Mouse (Mus musculus): ENCODE data around the gene Gm11084.
A peak's percentile ranks its signal among the peaks of the same experiment; 100 is the strongest.
"Not testable (repeated sequence)": the region's sequence is repeated elsewhere in the genome, so short reads cannot be mapped to it uniquely, and the experiment has no call there.

The Gm11084 gene

GRCm38 (mm10) chr2:72986616-72987015 lies at the start of gene Gm11084:
Gene Gm11084, minus strand, starts transcription at chr2:72986716.
- DNase-seq (ENCODE audit: low spot score): no peak

GRCm38 (mm10) chr2:73031061-73032055 lies 44.8 kb upstream of the Gm11084 start:
- DNase-seq (ENCODE audit: low spot score): no peak

DNA sequence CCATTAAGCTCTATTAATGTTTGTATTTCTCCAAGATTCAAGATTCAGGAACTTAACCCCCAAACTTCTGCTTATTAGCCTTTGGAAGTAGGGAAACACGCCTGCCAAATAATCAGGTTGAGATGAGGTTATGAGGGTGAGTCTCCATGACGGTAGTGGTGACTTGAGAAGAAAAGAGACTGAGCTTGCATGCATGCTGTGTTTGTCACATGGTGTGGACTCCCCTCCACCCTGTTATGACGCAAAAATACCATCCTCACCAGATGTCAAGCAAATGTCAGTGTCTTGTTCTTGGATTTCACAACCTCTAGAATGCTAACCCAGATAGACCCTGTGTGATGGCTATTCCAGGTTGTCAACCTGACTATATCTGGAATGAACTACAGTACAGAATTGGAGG lies 43.3 kb upstream of the Gm11084 start:
- DNase-seq (ENCODE audit: low spot score): no peak

- no peak for DNase-seq (ENCODE audit: low spot score)
Observed at GRCm38 (mm10) chr2:73028019-73028418, 41.5 kb upstream of the Gm11084 start.

DNA sequence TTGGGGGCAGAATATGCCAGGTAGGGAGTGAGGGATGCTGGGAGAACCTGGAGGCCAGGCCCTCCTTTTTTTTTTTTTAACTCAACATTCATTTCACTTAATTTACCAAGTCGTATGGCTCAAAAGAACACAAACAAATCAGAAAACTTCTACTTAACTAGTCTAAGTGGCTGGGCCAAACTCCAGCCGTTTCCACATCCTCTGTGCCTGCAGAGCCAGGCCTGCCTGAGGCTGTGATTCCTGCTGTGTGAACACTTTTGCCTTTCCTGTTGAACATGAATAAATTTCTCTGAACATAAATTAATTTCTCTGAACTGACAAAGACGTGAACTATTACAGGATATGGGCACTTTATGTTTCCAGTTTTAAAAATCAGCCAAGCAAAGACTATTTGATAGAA lies 40.6 kb upstream of the Gm11084 start:
- DNase-seq (ENCODE audit: low spot score): no peak

GRCm38 (mm10) chr2:73023803-73024202 lies 37.3 kb upstream of the Gm11084 start:
- no peak for DNase-seq (ENCODE audit: low spot score)

GRCm38 (mm10) chr2:73021046-73021445 lies 34.5 kb upstream of the Gm11084 start:
- DNase-seq (ENCODE audit: low spot score): no peak

- no peak for DNase-seq (ENCODE audit: low spot score)
Observed at GRCm38 (mm10) chr2:73019371-73020146, 33.0 kb upstream of the Gm11084 start.

DNA sequence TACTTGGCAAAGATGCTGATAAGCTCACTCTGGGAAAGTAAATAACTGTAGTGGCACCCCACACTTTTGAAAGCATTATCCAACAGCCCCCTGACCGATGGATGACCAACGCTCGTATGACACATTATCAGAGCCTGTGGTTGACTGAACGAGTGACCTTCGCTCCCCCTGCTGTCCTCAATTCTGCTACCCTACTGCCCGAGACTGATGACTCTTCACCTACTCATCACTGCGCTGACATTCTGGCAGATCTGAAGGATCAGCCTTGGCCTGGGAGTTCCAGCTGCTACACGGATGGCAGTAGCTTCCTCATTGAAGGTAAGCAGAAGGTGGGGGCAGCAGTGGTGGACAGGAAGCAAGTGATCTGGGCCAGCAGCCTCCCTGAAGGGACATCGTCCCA lies 27.5 kb upstream of the Gm11084 start:
- DNase-seq (ENCODE audit: low spot score): not testable (repeated sequence)

GRCm38 (mm10) chr2:73012636-73013035 lies 26.1 kb upstream of the Gm11084 start:
- no peak for DNase-seq (ENCODE audit: low spot score)

- no peak for DNase-seq (ENCODE audit: low spot score)
Observed at GRCm38 (mm10) chr2:73007472-73007871, 21.0 kb upstream of the Gm11084 start.

DNA sequence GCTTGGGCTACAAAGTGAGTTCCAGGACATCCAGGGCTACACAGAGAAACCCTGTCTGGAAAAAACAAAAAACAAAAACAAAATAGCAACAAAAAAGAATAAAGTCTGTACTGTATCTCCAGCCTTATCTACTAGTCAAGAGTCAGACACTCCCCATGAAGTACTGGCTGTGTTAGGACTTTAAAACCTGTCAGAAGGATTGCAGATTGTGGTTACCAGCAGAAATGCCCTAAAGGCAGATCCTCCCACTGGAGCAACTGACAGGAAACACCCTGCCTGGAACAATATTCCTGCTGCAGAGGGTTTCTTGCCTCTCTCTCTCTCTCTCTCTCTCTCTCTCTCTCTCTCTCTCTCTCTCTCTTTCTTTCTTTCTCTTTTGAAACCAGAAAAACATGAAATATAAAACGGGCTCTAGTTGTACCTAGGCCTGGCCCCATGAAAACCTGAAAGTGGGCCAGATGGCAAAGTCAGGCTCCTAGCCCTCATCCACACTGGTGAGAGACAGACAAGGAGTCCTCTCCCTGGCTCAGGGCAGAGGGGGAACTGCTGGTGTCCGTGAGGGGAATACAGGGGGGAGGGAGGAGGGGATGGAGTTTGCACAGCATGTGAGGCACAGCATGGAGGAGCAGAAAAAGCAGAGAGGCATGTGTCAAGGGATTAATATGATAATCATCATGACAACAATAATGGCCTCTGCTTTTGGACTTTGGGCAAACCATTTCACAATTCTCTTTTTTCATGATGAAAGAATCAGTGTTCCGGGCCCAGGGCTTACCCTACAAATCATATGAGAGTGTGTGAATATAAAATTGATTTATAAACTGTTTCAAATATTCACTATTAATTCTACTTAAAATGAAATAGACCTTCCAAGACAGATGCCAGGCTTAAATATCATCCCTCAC lies 19.3 kb upstream of the Gm11084 start:
- no peak for DNase-seq (ENCODE audit: low spot score)

DNA sequence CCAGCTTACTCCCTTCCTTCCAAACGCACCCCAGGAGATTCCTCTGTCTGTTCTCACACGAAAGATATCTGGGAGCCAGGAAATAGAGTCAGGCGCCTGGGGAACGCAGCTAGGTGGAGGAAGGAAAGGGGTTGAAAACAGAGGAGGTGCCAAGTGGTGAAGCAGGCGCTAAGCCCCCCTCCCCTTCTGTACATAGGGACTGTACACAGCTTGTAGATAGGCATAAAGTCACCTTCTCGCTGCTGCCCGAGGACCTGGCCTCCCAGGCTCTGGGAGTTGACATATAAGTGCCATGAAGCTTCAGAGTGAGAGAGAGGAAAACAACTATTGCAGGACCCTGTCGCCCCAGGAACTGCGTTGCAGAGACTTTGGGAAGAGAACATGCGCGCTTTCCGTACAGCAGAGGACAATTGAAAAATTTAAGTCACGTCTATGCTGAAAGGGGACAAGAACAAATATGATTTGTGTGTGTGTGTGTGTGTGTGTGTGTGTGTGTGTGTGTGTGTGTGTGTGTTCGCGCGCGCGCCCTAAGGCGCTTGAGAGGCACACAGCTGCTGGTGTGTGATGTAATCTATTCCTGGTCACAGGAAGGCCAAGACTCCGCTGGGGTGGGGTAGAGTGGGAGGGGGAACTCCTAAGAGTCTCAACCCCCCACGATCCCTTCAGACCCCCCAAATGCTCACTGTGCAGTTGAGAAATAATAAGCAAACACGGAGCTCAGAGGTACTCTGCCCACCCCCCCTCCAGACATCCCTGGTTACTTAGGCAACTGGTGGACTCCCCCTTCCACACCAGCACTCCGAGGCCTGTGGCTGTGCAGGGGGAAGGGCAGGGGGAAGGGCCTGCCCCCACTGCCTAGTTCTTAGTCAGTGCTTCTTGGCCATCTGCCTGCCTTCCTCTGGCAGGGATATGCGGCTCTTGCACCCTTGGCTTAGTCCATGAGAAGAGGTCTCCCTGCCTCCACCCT lies 17.5 kb upstream of the Gm11084 start:
- DNase-seq (ENCODE audit: low spot score): peak; percentile 80

DNA sequence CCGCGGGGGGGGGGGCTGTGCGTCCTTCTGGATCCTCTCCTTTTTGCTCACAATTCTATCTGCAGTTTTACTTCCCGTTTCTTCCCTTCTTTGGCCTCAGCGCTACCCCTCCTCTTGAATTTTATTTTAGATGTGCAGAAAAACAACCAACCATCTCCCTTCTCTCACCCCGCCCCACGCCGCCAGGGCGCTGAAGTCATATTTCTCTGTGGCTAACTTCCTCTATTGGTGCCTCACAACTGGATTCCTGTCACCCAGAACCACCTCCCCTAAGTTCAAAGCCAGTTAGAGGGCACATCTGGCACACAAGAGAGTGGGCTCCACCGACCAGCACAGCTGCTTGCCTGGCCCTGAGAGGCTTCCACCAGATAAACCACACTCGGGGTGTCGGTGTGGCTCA lies 16.5 kb upstream of the Gm11084 start:
- DNase-seq (ENCODE audit: low spot score): no peak

DNA sequence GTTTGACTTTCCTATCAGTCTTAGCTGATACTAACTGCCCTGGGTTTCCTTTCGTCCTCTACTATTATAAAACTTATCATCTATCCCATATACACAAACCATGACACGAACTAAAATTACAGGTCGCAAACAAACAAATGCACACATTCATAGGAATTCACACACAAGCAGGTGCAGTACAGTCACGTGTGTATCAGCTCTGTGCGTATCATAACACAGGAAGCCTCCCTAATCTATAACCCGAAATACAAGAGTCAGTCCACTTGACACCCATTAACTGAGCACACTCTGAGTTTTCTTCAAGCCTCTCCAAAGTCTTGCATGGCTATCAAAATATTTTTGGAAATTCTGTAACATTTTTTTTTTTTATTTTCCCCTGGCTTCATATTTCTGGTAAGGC lies 15.9 kb upstream of the Gm11084 start:
- DNase-seq (ENCODE audit: low spot score): no peak

DNA sequence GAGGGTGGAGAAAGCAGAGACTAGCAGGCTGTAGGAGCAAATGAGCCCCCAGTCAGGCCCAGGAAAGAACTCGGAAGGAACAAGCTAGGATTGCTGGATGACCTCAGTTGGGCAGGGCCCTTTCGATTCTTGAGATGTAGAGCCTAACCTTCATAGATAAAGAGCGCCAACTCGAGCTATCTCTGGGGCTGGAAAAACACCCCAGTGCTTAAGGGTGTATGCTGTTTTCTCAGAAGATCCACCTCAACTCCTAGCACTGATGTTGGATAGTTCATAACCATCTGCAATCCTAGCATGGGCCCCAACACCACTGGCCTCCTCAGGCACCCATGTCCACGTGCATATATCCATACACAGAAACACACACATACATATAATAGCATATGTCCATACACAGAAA lies 15.5 kb upstream of the Gm11084 start:
- DNase-seq (ENCODE audit: low spot score): no peak

DNA sequence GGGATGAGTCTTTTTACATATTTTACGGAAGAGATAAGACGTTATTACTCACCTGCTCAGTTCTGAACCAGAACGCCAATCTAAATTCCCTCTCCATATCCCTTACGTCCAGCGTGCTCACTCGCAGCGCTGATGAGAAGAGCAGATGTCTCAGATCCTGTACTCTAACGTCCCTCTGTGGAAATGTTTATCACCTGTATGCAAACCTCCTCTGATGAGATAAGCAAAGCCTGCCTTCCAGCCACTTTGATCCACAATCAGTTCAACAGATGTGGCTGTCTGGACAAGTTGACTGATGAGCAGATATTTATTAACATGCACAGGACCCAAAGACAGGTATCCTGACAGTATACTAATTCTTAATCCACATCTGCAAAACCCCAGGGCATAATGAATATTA lies 13.7 kb upstream of the Gm11084 start:
- no peak for DNase-seq (ENCODE audit: low spot score)

DNA sequence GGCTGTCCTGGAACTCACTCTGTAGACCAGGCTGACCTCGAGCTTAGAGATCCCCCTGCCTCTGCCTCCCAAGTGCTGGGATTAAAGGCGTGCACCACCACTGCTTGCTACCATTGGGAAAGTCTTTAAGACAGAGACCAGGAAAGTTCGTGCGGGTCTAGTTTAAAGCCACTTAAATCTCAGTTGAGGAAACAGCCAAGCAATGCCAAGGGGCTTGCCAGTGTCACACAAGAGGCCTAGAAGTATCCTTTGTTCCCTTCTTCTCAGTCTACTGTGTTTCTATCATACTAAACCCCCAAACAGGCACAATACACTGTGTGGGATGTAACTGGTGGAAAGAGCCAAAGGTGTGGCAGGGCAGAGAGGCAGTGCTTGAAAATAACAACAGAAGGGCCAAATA lies 11.1 kb upstream of the Gm11084 start:
- DNase-seq (ENCODE audit: low spot score): no peak

- DNase-seq (ENCODE audit: low spot score): no peak
Observed at GRCm38 (mm10) chr2:72996808-72997378, 10.4 kb upstream of the Gm11084 start.

DNA sequence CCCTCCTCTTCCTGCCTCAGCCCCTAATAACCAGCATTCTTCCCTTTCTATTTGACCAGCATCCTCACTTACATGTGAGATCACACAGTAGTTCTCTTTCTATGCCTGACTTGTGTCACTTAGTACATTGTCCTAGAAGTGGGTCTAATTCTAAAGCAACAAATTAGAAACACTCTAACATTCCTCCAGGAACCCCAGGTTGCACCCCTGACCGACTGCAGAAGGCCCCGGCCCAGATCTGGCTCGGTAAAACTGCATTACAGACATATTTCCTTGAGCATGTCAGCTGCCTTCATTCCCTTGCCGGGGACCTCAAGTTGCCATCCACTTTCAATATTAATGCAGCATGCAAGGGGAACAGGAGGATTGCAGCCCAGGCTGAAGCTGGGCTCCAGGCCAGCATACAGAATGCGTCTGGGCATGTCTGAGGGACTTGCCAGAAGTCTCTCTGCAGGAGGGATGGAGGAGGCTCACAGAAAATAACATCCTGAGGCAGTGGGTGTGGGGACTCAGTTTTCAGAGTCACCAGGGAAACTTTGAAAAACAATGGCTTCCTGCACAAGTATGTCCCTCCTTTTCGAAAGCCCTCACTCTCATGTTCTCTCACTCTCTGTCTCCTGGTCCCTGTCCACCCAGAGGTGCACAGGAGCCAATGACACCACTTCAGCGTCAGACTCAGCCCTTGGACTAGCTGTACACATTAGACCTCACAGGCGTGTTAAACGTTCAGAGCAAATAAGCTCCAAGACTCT lies 9.0 kb upstream of the Gm11084 start:
- peak; percentile 38 for DNase-seq (ENCODE audit: low spot score)

Data from testis, postnatal 14 days (tissue).